Mouse (Mus musculus) right cerebral cortex, postnatal 36 days (tissue): ENCODE measurements around the gene Apol6.

Experiments used
- DNase-seq, 2 experiments: peaks; one replicate each; pipeline ENCODE4 v3.0.0; 2022; ENCODE audit warnings: low spot score in 2 of 2, mixed read lengths in 1 of 2

Apol6 gene

GRCm38 (mm10) chr15:77044597-77045320 lies at the start of gene Apol6:
TSS of gene Apol6 (plus strand) at chr15:77044729.
- DNase-seq = no peak

- DNase-seq = no peak
These were observed 46.5 kb upstream of the Apol6 start for GRCm38 (mm10) chr15:76998048-76998447.

- DNase-seq = no peak
These were observed 45.5 kb upstream of the Apol6 start for GRCm38 (mm10) chr15:76998878-76999588.

- no peak for DNase-seq
These were observed 41.2 kb upstream of the Apol6 start for GRCm38 (mm10) chr15:77003173-77003867.

GRCm38 (mm10) chr15:77003868-77004215 lies 40.7 kb upstream of the Apol6 start:
- DNase-seq = peak in 1 of 2 experiments; percentile 27

GRCm38 (mm10) chr15:77008851-77009250 lies 35.7 kb upstream of the Apol6 start:
- no peak for DNase-seq

- DNase-seq = peak in 1 of 2 experiments; percentile 44
These were observed 30.7 kb upstream of the Apol6 start for GRCm38 (mm10) chr15:77013753-77014241.

- DNase-seq = no peak
These were observed 30.1 kb upstream of the Apol6 start for GRCm38 (mm10) chr15:77014431-77014830.

GRCm38 (mm10) chr15:77014985-77015384 lies 29.5 kb upstream of the Apol6 start:
- DNase-seq = no peak

- DNase-seq = no peak
These were observed 28.0 kb upstream of the Apol6 start for GRCm38 (mm10) chr15:77016509-77016908.

- DNase-seq = no peak
These were observed 26.6 kb upstream of the Apol6 start for GRCm38 (mm10) chr15:77017897-77018296.

- DNase-seq = no peak
These were observed 25.7 kb upstream of the Apol6 start for GRCm38 (mm10) chr15:77018740-77019340.

GRCm38 (mm10) chr15:77019533-77019932 lies 25.0 kb upstream of the Apol6 start:
- DNase-seq = no peak

- DNase-seq = no peak
These were observed 24.4 kb upstream of the Apol6 start for GRCm38 (mm10) chr15:77020136-77020535.

- DNase-seq = no peak
These were observed 23.5 kb upstream of the Apol6 start for GRCm38 (mm10) chr15:77021056-77021455.

GRCm38 (mm10) chr15:77021851-77022250 lies 22.7 kb upstream of the Apol6 start:
- DNase-seq = no peak

- no peak for DNase-seq
These were observed 22.1 kb upstream of the Apol6 start for GRCm38 (mm10) chr15:77022401-77022957.

GRCm38 (mm10) chr15:77025884-77026583 lies 18.5 kb upstream of the Apol6 start:
- no peak for DNase-seq

GRCm38 (mm10) chr15:77027117-77027516 lies 17.4 kb upstream of the Apol6 start:
- DNase-seq = no peak

GRCm38 (mm10) chr15:77027675-77028074 lies 16.9 kb upstream of the Apol6 start:
- DNase-seq = no peak
